Mouse (Mus musculus): ENCODE data around the gene Ssh2. TPM values are rescaled to one million over a fixed set of nuclear protein-coding genes. Genes with fewer than 3 reads are reported as not detected.
A peak's percentile ranks its signal among the peaks of the same experiment; 100 is the strongest.

Ssh2 gene
- polyA plus RNA-seq, 1 experiment from 2014 or later, result 17.6 TPM

GRCm38 (mm10) chr11:77493512-77494343 is 277.6 kb downstream of the Ssh2 start, which contains the start of gene Git1:
Gene Git1 (plus strand): TSS chr11:77493562.
- Histone ChIP-seq H3K9me3 (ENCODE audit: control insufficient read depth, low read length) (no peaks in the 10 kb centered on the region), H3K27me3 (ENCODE audit: control insufficient read depth, insufficient read depth, low read length) (no peaks in the 10 kb centered on the region), H3K9ac (ENCODE audit: low read length) (peak within 1 kb of the TSS; percentile 93), H3K27ac (ENCODE audit: low read depth, low read length) (peak within 1 kb of the TSS; percentile 70), H3K4me3 (ENCODE audit: low read depth, low read length) (peak within 1 kb of the TSS; percentile 95), H3K4me2 (ENCODE audit: low read depth, low read length, severe bottlenecking) (peak within 1 kb of the TSS; percentile 90), H3K4me1 (replicated peaks; ENCODE audit: control insufficient read depth, insufficient read depth, low read length) (peaks cover 48% of the 10 kb centered on the region), H3K36me3 (ENCODE audit: control insufficient read depth, insufficient read depth, low read length) (no peaks in the 10 kb centered on the region)
- DNase-seq (ENCODE audit: low spot score) (peak; percentile 80), ATAC-seq (replicated peaks; ENCODE audit: low FRiP score) (no peak)
- WGBS, result 1% methylated on average over 36 of the region's 74 CpGs

- H3K36me3 ChIP-seq (ENCODE audit: control insufficient read depth, insufficient read depth, low read length), result no peaks in the 10 kb centered on the region
- DNase-seq (ENCODE audit: low spot score), result no peak
- H3K27me3 ChIP-seq (ENCODE audit: control insufficient read depth, insufficient read depth, low read length), result no peaks in the 10 kb centered on the region
- peaks cover 48% of the 10 kb centered on the region for H3K4me1 ChIP-seq (replicated peaks; ENCODE audit: control insufficient read depth, insufficient read depth, low read length)
- H3K4me2 ChIP-seq (ENCODE audit: low read depth, low read length, severe bottlenecking), result peak overlapping the region; percentile 90
- peak overlapping the region; percentile 95 for H3K4me3 ChIP-seq (ENCODE audit: low read depth, low read length)
- ATAC-seq (replicated peaks; ENCODE audit: low FRiP score), result no peak
- no peaks in the 10 kb centered on the region for H3K9me3 ChIP-seq (ENCODE audit: control insufficient read depth, low read length)
- peak overlapping the region; percentile 93 for H3K9ac ChIP-seq (ENCODE audit: low read length)
- WGBS, result 32% methylated on average over 4 of the region's 4 CpGs
- H3K27ac ChIP-seq (ENCODE audit: low read depth, low read length), result no peak overlapping the region
Observed at GRCm38 (mm10) chr11:77494344-77494676, 278.2 kb downstream of the Ssh2 start.

- Histone ChIP-seq H3K27me3 (ENCODE audit: control insufficient read depth, insufficient read depth, low read length) (no peaks in the 10 kb centered on the region), H3K4me1 (replicated peaks; ENCODE audit: control insufficient read depth, insufficient read depth, low read length) (peaks cover 48% of the 10 kb centered on the region), H3K27ac (ENCODE audit: low read depth, low read length) (no peak overlapping the region), H3K9me3 (ENCODE audit: control insufficient read depth, low read length) (no peaks in the 10 kb centered on the region), H3K36me3 (ENCODE audit: control insufficient read depth, insufficient read depth, low read length) (no peaks in the 10 kb centered on the region), H3K9ac (ENCODE audit: low read length) (peak overlapping the region; percentile 27), H3K4me2 (ENCODE audit: low read depth, low read length, severe bottlenecking) (peak overlapping the region; percentile 90), H3K4me3 (ENCODE audit: low read depth, low read length) (peak overlapping the region; percentile 95; the same call in 1 of the 2 replicates)
- ATAC-seq (replicated peaks; ENCODE audit: low FRiP score), result no peak
- 81% methylated on average over 6 of the region's 6 CpGs for WGBS
- DNase-seq (ENCODE audit: low spot score), result no peak
Observed at GRCm38 (mm10) chr11:77494782-77495181, 278.7 kb downstream of the Ssh2 start.

- Histone ChIP-seq H3K4me1 (replicated peaks; ENCODE audit: control insufficient read depth, insufficient read depth, low read length) (peaks cover 45% of the 10 kb centered on the region), H3K36me3 (ENCODE audit: control insufficient read depth, insufficient read depth, low read length) (no peaks in the 10 kb centered on the region), H3K4me3 (ENCODE audit: low read depth, low read length) (no peak overlapping the region), H3K4me2 (ENCODE audit: low read depth, low read length, severe bottlenecking) (no peak overlapping the region), H3K9ac (ENCODE audit: low read length) (no peak overlapping the region), H3K27ac (ENCODE audit: low read depth, low read length) (no peak overlapping the region), H3K27me3 (ENCODE audit: control insufficient read depth, insufficient read depth, low read length) (no peaks in the 10 kb centered on the region), H3K9me3 (ENCODE audit: control insufficient read depth, low read length) (no peaks in the 10 kb centered on the region)
- DNase-seq (ENCODE audit: low spot score) (no peak), ATAC-seq (replicated peaks; ENCODE audit: low FRiP score) (no peak)
Observed at GRCm38 (mm10) chr11:77495507-77495906, 279.4 kb downstream of the Ssh2 start.

- Histone ChIP-seq H3K4me1 (replicated peaks; ENCODE audit: control insufficient read depth, insufficient read depth, low read length) (peaks cover 32% of the 10 kb centered on the region), H3K27me3 (ENCODE audit: control insufficient read depth, insufficient read depth, low read length) (no peaks in the 10 kb centered on the region), H3K36me3 (ENCODE audit: control insufficient read depth, insufficient read depth, low read length) (no peaks in the 10 kb centered on the region), H3K27ac (ENCODE audit: low read depth, low read length) (peak overlapping the region; percentile 31; the same call in 1 of the 2 replicates), H3K4me3 (ENCODE audit: low read depth, low read length) (no peak overlapping the region), H3K4me2 (ENCODE audit: low read depth, low read length, severe bottlenecking) (0 out of 2 replicates have a peak overlapping the region, but pooled peaks have one; percentile 8), H3K9me3 (ENCODE audit: control insufficient read depth, low read length) (no peaks in the 10 kb centered on the region), H3K9ac (ENCODE audit: low read length) (no peak overlapping the region)
- 22% methylated on average over 6 of the region's 6 CpGs for WGBS
- ATAC-seq (replicated peaks; ENCODE audit: low FRiP score) (no peak), DNase-seq (ENCODE audit: low spot score) (peak; percentile 77)
Observed at GRCm38 (mm10) chr11:77497341-77497756, 281.3 kb downstream of the Ssh2 start.

GRCm38 (mm10) chr11:77497851-77498250 is 281.8 kb downstream of the Ssh2 start:
- H3K36me3 ChIP-seq (ENCODE audit: control insufficient read depth, insufficient read depth, low read length), result no peaks in the 10 kb centered on the region
- ATAC-seq (replicated peaks; ENCODE audit: low FRiP score), result no peak

GRCm38 (mm10) chr11:77498261-77499139 is 282.4 kb downstream of the Ssh2 start:
- Histone ChIP-seq H3K27ac (ENCODE audit: low read depth, low read length) (0 out of 2 replicates have a peak overlapping the region, but pooled peaks have one; percentile 8), H3K4me3 (ENCODE audit: low read depth, low read length) (no peak overlapping the region), H3K4me2 (ENCODE audit: low read depth, low read length, severe bottlenecking) (no peak overlapping the region), H3K27me3 (ENCODE audit: control insufficient read depth, insufficient read depth, low read length) (no peaks in the 10 kb centered on the region), H3K36me3 (ENCODE audit: control insufficient read depth, insufficient read depth, low read length) (no peaks in the 10 kb centered on the region), H3K9me3 (ENCODE audit: control insufficient read depth, low read length) (no peaks in the 10 kb centered on the region), H3K9ac (ENCODE audit: low read length) (peak overlapping the region; percentile 29), H3K4me1 (replicated peaks; ENCODE audit: control insufficient read depth, insufficient read depth, low read length) (peaks cover 31% of the 10 kb centered on the region)
- WGBS, result 75% methylated on average over 12 of the region's 12 CpGs
- ATAC-seq (replicated peaks; ENCODE audit: low FRiP score) (no peak), DNase-seq (ENCODE audit: low spot score) (no peak)

More at GRCm38 (mm10) chr11:77497851-77498250, 281.8 kb downstream of the Ssh2 start:
- no peak overlapping the region; the same call in 1 of the 2 replicates for H3K27ac ChIP-seq (ENCODE audit: low read depth, low read length)
- peaks cover 31% of the 10 kb centered on the region for H3K4me1 ChIP-seq (replicated peaks; ENCODE audit: control insufficient read depth, insufficient read depth, low read length)
- H3K9me3 ChIP-seq (ENCODE audit: control insufficient read depth, low read length), result no peaks in the 10 kb centered on the region
- H3K4me2 ChIP-seq (ENCODE audit: low read depth, low read length, severe bottlenecking), result no peak overlapping the region
- H3K27me3 ChIP-seq (ENCODE audit: control insufficient read depth, insufficient read depth, low read length), result no peaks in the 10 kb centered on the region
- no peak overlapping the region for H3K4me3 ChIP-seq (ENCODE audit: low read depth, low read length)
- DNase-seq (ENCODE audit: low spot score), result no peak
- peak overlapping the region; percentile 29 for H3K9ac ChIP-seq (ENCODE audit: low read length)
- 28% methylated on average over 4 of the region's 4 CpGs for WGBS

GRCm38 (mm10) chr11:77499354-77499753 is 283.3 kb downstream of the Ssh2 start:
- Histone ChIP-seq H3K9me3 (ENCODE audit: control insufficient read depth, low read length) (no peaks in the 10 kb centered on the region), H3K4me1 (replicated peaks; ENCODE audit: control insufficient read depth, insufficient read depth, low read length) (peaks cover 28% of the 10 kb centered on the region), H3K9ac (ENCODE audit: low read length) (no peak overlapping the region), H3K27me3 (ENCODE audit: control insufficient read depth, insufficient read depth, low read length) (no peaks in the 10 kb centered on the region), H3K4me2 (ENCODE audit: low read depth, low read length, severe bottlenecking) (no peak overlapping the region), H3K36me3 (ENCODE audit: control insufficient read depth, insufficient read depth, low read length) (no peaks in the 10 kb centered on the region; the same call in 1 of the 2 replicates), H3K27ac (ENCODE audit: low read depth, low read length) (no peak overlapping the region), H3K4me3 (ENCODE audit: low read depth, low read length) (no peak overlapping the region)
- no peak for ATAC-seq (replicated peaks; ENCODE audit: low FRiP score)
- WGBS, result 90% methylated on average over 7 of the region's 7 CpGs
- DNase-seq (ENCODE audit: low spot score), result no peak

Data from forebrain, embryonic 11.5 days (tissue).